ENCODE assay signal across 10 mouse cellular contexts in genomic region chr11:68600551-68601021, GRCm38 (mm10). TPM values are rescaled to one million over a fixed set of nuclear protein-coding genes. Genes with fewer than 3 reads are reported as not detected.
A peak's percentile ranks its signal among the peaks of the same experiment; 100 is the strongest.
DNase-seq lines count a peak whose midpoint lies in the region; ATAC-seq and TF ChIP-seq lines count a peak whose summit lies in the region.
"Had no signal": no experiment of that assay in that cellular context is flagged by ENCODE, and none has a peak within 500 bp of the region (broad histone marks: within the 10 kb centered on the region; RNA-seq: fewer than 3 reads in every experiment).

No protein-coding gene starts in this region.

- DNase-seq in hindbrain, embryonic 10.5 days (ENCODE audit: low spot score) = no peak
- no peak for DNase-seq in hindbrain, postnatal 0 days (ENCODE audit: low spot score)
- DNase-seq in embryonic facial prominence, embryonic 10.5 days (ENCODE audit: low spot score) = peak; percentile 51
- no peak for DNase-seq in liver, embryonic 11.5 days (ENCODE audit: low spot score)
- no peak for DNase-seq in c-Kit-positive CD71-positive TER-119-positive erythroid progenitor cells, embryonic 14.5 days (ENCODE audit: low spot score)
- DNase-seq in thymus, postnatal 10 days (ENCODE audit: low spot score in 2 of 2) = no peak
- DNase-seq in layer of hippocampus, postnatal 36 days = no peak
- DNase-seq: adrenal gland, postnatal 14 days had no signal

- H3K4me2 ChIP-seq in hindbrain, postnatal 0 days (ENCODE audit: low read depth, low read length) = no peak overlapping the region
- H3K4me2 ChIP-seq in heart, embryonic 14.5 days (ENCODE audit: low read length) = no peak overlapping the region
- no peak overlapping the region for H3K4me2 ChIP-seq in liver, embryonic 11.5 days
- H3K4me2 ChIP-seq: midbrain, embryonic 12.5 days had no signal

- no peaks in the 10 kb centered on the region for H3K9me3 ChIP-seq in hindbrain, embryonic 10.5 days
- H3K9me3 ChIP-seq in hindbrain, postnatal 0 days (ENCODE audit: low read length) = no peaks in the 10 kb centered on the region
- H3K9me3 ChIP-seq in embryonic facial prominence, embryonic 10.5 days = no peaks in the 10 kb centered on the region
- no peaks in the 10 kb centered on the region for H3K9me3 ChIP-seq in heart, embryonic 14.5 days (ENCODE audit: control insufficient read depth, low read length)
- H3K9me3 ChIP-seq in liver, embryonic 11.5 days (ENCODE audit: control insufficient read depth, low read length) = no peaks in the 10 kb centered on the region
- H3K9me3 ChIP-seq: midbrain, embryonic 12.5 days had no signal

- H3K36me3 ChIP-seq in hindbrain, embryonic 10.5 days = no peaks in the 10 kb centered on the region
- no peaks in the 10 kb centered on the region for H3K36me3 ChIP-seq in hindbrain, postnatal 0 days (ENCODE audit: insufficient read depth, low read length)
- H3K36me3 ChIP-seq in embryonic facial prominence, embryonic 10.5 days (replicated peaks) = no peaks in the 10 kb centered on the region
- H3K36me3 ChIP-seq in heart, embryonic 14.5 days (ENCODE audit: control insufficient read depth, insufficient read depth, low read length) = no peaks in the 10 kb centered on the region
- no peaks in the 10 kb centered on the region for H3K36me3 ChIP-seq in liver, embryonic 11.5 days (ENCODE audit: control insufficient read depth, insufficient read depth, low read length)
- H3K36me3 ChIP-seq: midbrain, embryonic 12.5 days had no signal

- no peak for ATAC-seq in hindbrain, postnatal 0 days
- 0 out of 2 replicates have a peak, but pooled peaks have one; percentile 19 for ATAC-seq in heart, embryonic 14.5 days (ENCODE audit: insufficient number of reproducible peaks, insufficient read depth, low FRiP score, low read depth)
- ATAC-seq in liver, embryonic 11.5 days (replicated peaks; ENCODE audit: low FRiP score) = no peak

- H3K4me1 ChIP-seq in hindbrain, embryonic 10.5 days (replicated peaks) = peaks cover 40% of the 10 kb centered on the region
- peaks cover 9% of the 10 kb centered on the region; the same call in 1 of the 2 replicates for H3K4me1 ChIP-seq in hindbrain, postnatal 0 days (ENCODE audit: insufficient read depth, low read length)
- peaks cover 40% of the 10 kb centered on the region for H3K4me1 ChIP-seq in embryonic facial prominence, embryonic 10.5 days
- H3K4me1 ChIP-seq in heart, embryonic 14.5 days (ENCODE audit: control insufficient read depth in 2 of 2, insufficient read depth in 2 of 2, low read length in 2 of 2) = peaks cover 31 to 38% of the 10 kb centered on the region in 2 experiments
- peaks cover 20% of the 10 kb centered on the region for H3K4me1 ChIP-seq in liver, embryonic 11.5 days (replicated peaks; ENCODE audit: control insufficient read depth, insufficient read depth, low read length)

- no peak overlapping the region for H3K9ac ChIP-seq in hindbrain, postnatal 0 days (replicated peaks; ENCODE audit: low read length)
- peak overlapping the region; percentile 16; the same call in 1 of the 2 replicates for H3K9ac ChIP-seq in heart, embryonic 14.5 days (ENCODE audit: low read length)
- no peak overlapping the region for H3K9ac ChIP-seq in liver, embryonic 11.5 days (ENCODE audit: low read depth, low read length)
- H3K9ac ChIP-seq: midbrain, embryonic 12.5 days had no signal

- no peak for TF ChIP-seq CTCF in hindbrain, postnatal 0 days (IDR thresholded peaks at IDR 0.05; ENCODE audit: low read depth)

- no peak overlapping the region for H3K4me3 ChIP-seq in hindbrain, embryonic 10.5 days
- H3K4me3 ChIP-seq in hindbrain, postnatal 0 days (ENCODE audit: low read length) = no peak overlapping the region
- H3K4me3 ChIP-seq in embryonic facial prominence, embryonic 10.5 days = no peak overlapping the region
- H3K4me3 ChIP-seq in heart, embryonic 14.5 days (ENCODE audit: control insufficient read depth in 1 of 2, insufficient read depth in 1 of 2, low read depth in 1 of 2, low read length in 2 of 2) = no peak overlapping the region
- no peak overlapping the region for H3K4me3 ChIP-seq in liver, embryonic 11.5 days (ENCODE audit: low read depth, low read length)
- H3K4me3 ChIP-seq: midbrain, embryonic 12.5 days had no signal

- peak overlapping the region; percentile 78 for H3K27ac ChIP-seq in hindbrain, embryonic 10.5 days
- H3K27ac ChIP-seq in hindbrain, postnatal 0 days = no peak overlapping the region
- H3K27ac ChIP-seq in embryonic facial prominence, embryonic 10.5 days (replicated peaks) = peak overlapping the region; percentile 80
- H3K27ac ChIP-seq in heart, embryonic 14.5 days (replicated peaks in 1 of 2; ENCODE audit: control insufficient read depth in 1 of 2, insufficient read depth in 1 of 2, low read depth in 2 of 2, low read length in 2 of 2) = peak overlapping the region; percentile 85 to 93
- H3K27ac ChIP-seq in liver, embryonic 11.5 days (ENCODE audit: low read depth, low read length) = peak overlapping the region; percentile 54; the same call in 1 of the 2 replicates

- no peaks in the 10 kb centered on the region for H3K27me3 ChIP-seq in hindbrain, embryonic 10.5 days (ENCODE audit: insufficient read depth, poor library complexity, severe bottlenecking)
- H3K27me3 ChIP-seq in hindbrain, postnatal 0 days (ENCODE audit: insufficient read depth, low read length) = no peaks in the 10 kb centered on the region
- no peaks in the 10 kb centered on the region for H3K27me3 ChIP-seq in embryonic facial prominence, embryonic 10.5 days (replicated peaks; ENCODE audit: low read depth, poor library complexity, severe bottlenecking)
- H3K27me3 ChIP-seq in heart, embryonic 14.5 days (ENCODE audit: control insufficient read depth, insufficient read depth, low read length) = no peaks in the 10 kb centered on the region
- no peaks in the 10 kb centered on the region; the same call in 1 of the 2 replicates for H3K27me3 ChIP-seq in liver, embryonic 11.5 days (replicated peaks; ENCODE audit: control insufficient read depth, insufficient read depth, low read length)
- H3K27me3 ChIP-seq: midbrain, embryonic 12.5 days had no signal

- WGBS in hindbrain, embryonic 10.5 days = 40% methylated on average over 6 of the region's 6 CpGs
- 37% methylated on average over 6 of the region's 6 CpGs for WGBS in hindbrain, postnatal 0 days
- WGBS in embryonic facial prominence, embryonic 10.5 days = 22% methylated on average over 6 of the region's 6 CpGs
- WGBS in heart, embryonic 14.5 days = 14% methylated on average over 6 of the region's 6 CpGs
- WGBS in liver, embryonic 11.5 days = 54% methylated on average over 6 of the region's 6 CpGs

RNA-seq across cellular contexts. Expression of gene Ccdc42, which starts 13.8 kb away (rescaled TPM):
- 2.5 and 3.1 TPM in 2 replicates for polyA plus RNA-seq in hindbrain, embryonic 10.5 days (2016; fragmentation: Nextera tagmentation; extraction: Ambion mirVana)
- total RNA-seq in hindbrain, postnatal 0 days (2014; rRNA removed) = 0.25 TPM in 1 of 2 replicates, not detected in the other
- 0.28 and 0.44 TPM in 2 replicates for polyA plus RNA-seq in hindbrain, postnatal 0 days (2015; fragmentation: Nextera tagmentation; extraction: Ambion mirVana)
- polyA plus RNA-seq in embryonic facial prominence, embryonic 10.5 days (2016; fragmentation: Nextera tagmentation; extraction: Ambion mirVana) = 0.55 and 0.68 TPM in 2 replicates
- 1.3 and 2.2 TPM in 2 replicates for polyA plus RNA-seq in heart, embryonic 14.5 days (2014; fragmentation: Nextera tagmentation; extraction: Ambion mirVana)
- 0.26 and 0.56 TPM in 2 replicates for polyA plus RNA-seq in liver, embryonic 11.5 days (2014; fragmentation: Nextera tagmentation; extraction: Ambion mirVana)
- 1 to 10 TPM; 2.3 to 2.4 TPM for total RNA-seq in layer of hippocampus, postnatal 36 days (2021)
- total RNA-seq: adrenal gland, postnatal 14 days had no signal

RNA-seq across cellular contexts. Expression of gene Mfsd6l, which starts 44.6 kb away (rescaled TPM):
- polyA plus RNA-seq in hindbrain, embryonic 10.5 days (2016; fragmentation: Nextera tagmentation; extraction: Ambion mirVana) = 0.17 and 0.22 TPM in 2 replicates
- total RNA-seq in hindbrain, postnatal 0 days (2014; rRNA removed) = 0.10 TPM in 1 of 2 replicates, not detected in the other
- polyA plus RNA-seq in hindbrain, postnatal 0 days (2015; fragmentation: Nextera tagmentation; extraction: Ambion mirVana) = 0.11 TPM in 2 replicates
- polyA plus RNA-seq in embryonic facial prominence, embryonic 10.5 days (2016; fragmentation: Nextera tagmentation; extraction: Ambion mirVana) = 0.39 and 0.50 TPM in 2 replicates
- 0.12 TPM in 1 of 2 replicates, not detected in the other for polyA plus RNA-seq in heart, embryonic 14.5 days (2014; fragmentation: Nextera tagmentation; extraction: Ambion mirVana)
- not detected in 2 replicates for polyA plus RNA-seq in liver, embryonic 11.5 days (2014; fragmentation: Nextera tagmentation; extraction: Ambion mirVana)
- not detected for total RNA-seq in layer of hippocampus, postnatal 36 days (2021)
- polyA plus RNA-seq: midbrain, embryonic 12.5 days had no signal
